Mouse (Mus musculus): ENCODE results near the gene Fam50b.

Gene Fam50b

GRCm38 (mm10) chr13:34734686-34735085, at the start of gene Fam50b:
Gene Fam50b (plus strand): TSS chr13:34734850.
- no peak for DNase-seq (ENCODE audit: low spot score in 2 of 2)

- DNase-seq (ENCODE audit: low spot score in 2 of 2): no peak
Measured at GRCm38 (mm10) chr13:34685008-34685765, 49.5 kb upstream of the Fam50b start.

- no peak for DNase-seq (ENCODE audit: low spot score in 2 of 2)
Measured at GRCm38 (mm10) chr13:34691049-34691448, 43.6 kb upstream of the Fam50b start.

GRCm38 (mm10) chr13:34693111-34693510, 41.5 kb upstream of the Fam50b start:
- no peak for DNase-seq (ENCODE audit: low spot score in 2 of 2)

- no peak for DNase-seq (ENCODE audit: low spot score in 2 of 2)
Measured at GRCm38 (mm10) chr13:34696734-34697332, 37.8 kb upstream of the Fam50b start.

- no peak for DNase-seq (ENCODE audit: low spot score in 2 of 2)
Measured at GRCm38 (mm10) chr13:34700091-34700490, 34.6 kb upstream of the Fam50b start.

- DNase-seq (ENCODE audit: low spot score in 2 of 2): no peak
Measured at GRCm38 (mm10) chr13:34700630-34701029, 34.0 kb upstream of the Fam50b start.

- no peak for DNase-seq (ENCODE audit: low spot score in 2 of 2)
Measured at GRCm38 (mm10) chr13:34703301-34703700, 31.3 kb upstream of the Fam50b start.

- DNase-seq (ENCODE audit: low spot score in 2 of 2): no peak
Measured at GRCm38 (mm10) chr13:34703795-34704194, 30.9 kb upstream of the Fam50b start.

GRCm38 (mm10) chr13:34704835-34705234, 29.8 kb upstream of the Fam50b start:
- DNase-seq (ENCODE audit: low spot score in 2 of 2): no peak

GRCm38 (mm10) chr13:34708955-34709354, 25.7 kb upstream of the Fam50b start:
- peak in 1 of 2 experiments; percentile 17 for DNase-seq (ENCODE audit: low spot score in 2 of 2)

- no peak for DNase-seq (ENCODE audit: low spot score in 2 of 2)
Measured at GRCm38 (mm10) chr13:34709566-34709965, 25.1 kb upstream of the Fam50b start.

- DNase-seq (ENCODE audit: low spot score in 2 of 2): no peak
Measured at GRCm38 (mm10) chr13:34711410-34711809, 23.2 kb upstream of the Fam50b start.

- no peak for DNase-seq (ENCODE audit: low spot score in 2 of 2)
Measured at GRCm38 (mm10) chr13:34712881-34713280, 21.8 kb upstream of the Fam50b start.

GRCm38 (mm10) chr13:34715437-34715838, 19.2 kb upstream of the Fam50b start:
- DNase-seq (ENCODE audit: low spot score in 2 of 2): peak; percentile 61 to 69

GRCm38 (mm10) chr13:34724831-34725592, 9.6 kb upstream of the Fam50b start:
- no peak for DNase-seq (ENCODE audit: low spot score in 2 of 2)

- peak in 1 of 2 experiments; percentile 2 for DNase-seq (ENCODE audit: low spot score in 2 of 2)
Measured at GRCm38 (mm10) chr13:34725800-34726476, 8.7 kb upstream of the Fam50b start.

GRCm38 (mm10) chr13:34726477-34726805, 8.2 kb upstream of the Fam50b start:
- DNase-seq (ENCODE audit: low spot score in 2 of 2): no peak

GRCm38 (mm10) chr13:34727060-34727459, 7.6 kb upstream of the Fam50b start:
- no peak for DNase-seq (ENCODE audit: low spot score in 2 of 2)

- no peak for DNase-seq (ENCODE audit: low spot score in 2 of 2)
Measured at GRCm38 (mm10) chr13:34731551-34731950, 3.1 kb upstream of the Fam50b start.

GRCm38 (mm10) chr13:34733780-34734179, 870 bp upstream of the Fam50b start:
- DNase-seq (ENCODE audit: low spot score in 2 of 2): no peak

Measured in right cerebral cortex, postnatal 36 days (tissue).